Mouse (Mus musculus): ENCODE data around the gene Smg5.

The Smg5 gene

GRCm38 (mm10) chr3:88393776-88394375 lies 57.8 kb downstream of the Smg5 start:
- DNase-seq (ENCODE audit: extremely low spot score, low read depth, low spot score): no peak

- no peak for DNase-seq (ENCODE audit: extremely low spot score, low read depth, low spot score)
These were observed 59.2 kb downstream of the Smg5 start for GRCm38 (mm10) chr3:88395288-88395687.

DNA sequence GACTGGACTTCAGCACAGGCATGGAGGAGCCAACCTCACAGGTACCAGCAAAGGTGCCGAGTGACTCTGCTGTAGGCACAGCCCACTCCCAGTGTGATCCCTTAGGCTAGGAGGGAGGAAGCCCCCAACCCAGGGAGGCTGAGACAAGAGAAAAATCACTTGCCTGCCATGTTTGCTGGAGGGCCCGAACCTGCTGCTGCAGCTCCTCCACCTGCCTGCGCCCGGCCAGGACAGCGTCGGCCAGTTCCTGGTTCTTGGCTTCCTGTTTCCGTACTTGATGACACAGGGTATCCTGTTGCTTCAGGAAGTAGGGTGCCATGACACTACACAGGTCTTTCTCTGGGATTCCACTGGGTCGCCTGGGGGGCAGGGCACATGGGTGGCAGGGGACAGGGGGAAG lies 59.7 kb downstream of the Smg5 start:
- DNase-seq (ENCODE audit: extremely low spot score, low read depth, low spot score): no peak

- no peak for DNase-seq (ENCODE audit: extremely low spot score, low read depth, low spot score)
These were observed 62.6 kb downstream of the Smg5 start for GRCm38 (mm10) chr3:88398666-88399065.

GRCm38 (mm10) chr3:88403522-88404230 lies 67.6 kb downstream of the Smg5 start:
- DNase-seq (ENCODE audit: extremely low spot score, low read depth, low spot score): no peak

DNA sequence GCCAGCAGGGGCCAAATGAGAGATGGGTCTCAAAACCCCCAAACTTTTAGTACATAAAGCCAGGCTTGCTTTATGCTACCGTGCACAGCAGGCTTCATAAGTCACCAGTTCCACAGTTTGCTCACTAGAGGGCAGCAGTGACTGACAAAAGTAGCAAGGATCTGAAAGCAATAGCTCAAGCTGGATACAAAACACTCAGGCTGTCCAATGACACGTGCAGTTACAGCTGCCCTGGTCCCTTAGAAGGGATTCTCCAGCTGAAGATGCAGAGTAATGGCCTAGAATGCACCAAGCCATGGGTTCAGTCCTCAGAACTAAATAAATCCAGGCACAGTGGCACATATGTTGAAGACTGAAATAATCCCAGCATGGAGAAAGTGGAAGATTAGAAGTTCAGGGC lies 71.0 kb downstream of the Smg5 start:
- DNase-seq (ENCODE audit: extremely low spot score, low read depth, low spot score): peak; percentile 75

- DNase-seq (ENCODE audit: extremely low spot score, low read depth, low spot score): no peak
These were observed 71.5 kb downstream of the Smg5 start for GRCm38 (mm10) chr3:88407529-88407928.

DNA sequence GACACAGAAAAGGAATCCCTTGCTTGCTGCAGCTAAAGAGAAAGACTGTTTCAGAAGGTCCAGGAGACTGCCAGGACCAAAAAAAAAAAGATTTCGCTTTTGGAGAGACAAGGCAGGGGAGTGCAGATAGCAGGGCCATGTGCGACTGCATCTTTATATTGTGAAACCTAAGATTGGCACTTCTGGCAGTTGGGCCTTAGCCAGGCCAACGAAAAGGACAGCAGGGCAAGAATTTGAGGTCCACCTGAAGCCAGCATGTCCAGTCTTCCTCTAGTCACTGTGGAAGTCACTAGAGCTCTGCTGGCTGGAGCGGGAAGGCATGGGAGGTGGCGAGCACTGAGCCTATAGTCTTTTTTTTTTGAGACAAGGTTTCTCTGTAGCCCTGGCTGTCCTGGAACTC lies 72.9 kb downstream of the Smg5 start:
- no peak for DNase-seq (ENCODE audit: extremely low spot score, low read depth, low spot score)

GRCm38 (mm10) chr3:88409741-88410644 lies 73.9 kb downstream of the Smg5 start, which contains the start of gene Pmf1:
TSS of gene Pmf1 (minus strand) at chr3:88410331.
- DNase-seq (ENCODE audit: extremely low spot score, low read depth, low spot score): peak; percentile 72

DNA sequence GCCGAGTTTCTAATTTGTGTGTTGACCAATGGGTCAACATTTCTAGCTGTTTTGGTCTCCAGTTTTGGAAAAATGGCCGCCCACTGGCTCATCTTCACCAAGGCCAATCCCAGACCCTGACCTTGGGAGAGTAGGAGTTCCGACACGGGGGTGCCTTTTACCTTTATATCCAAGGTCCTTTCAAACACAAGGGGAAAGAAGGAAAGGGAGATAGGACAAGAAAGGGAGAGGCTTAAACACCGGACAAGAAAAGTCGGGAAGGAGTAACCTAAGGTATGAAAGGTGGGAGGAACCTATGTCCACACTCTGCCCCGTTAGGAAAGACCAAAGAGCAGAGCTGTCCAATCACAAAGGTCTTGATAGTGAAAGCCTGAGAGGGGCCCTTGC lies 74.6 kb downstream of the Smg5 start:
- DNase-seq (ENCODE audit: extremely low spot score, low read depth, low spot score): no peak

GRCm38 (mm10) chr3:88411681-88412080 lies 75.6 kb downstream of the Smg5 start:
- DNase-seq (ENCODE audit: extremely low spot score, low read depth, low spot score): no peak

All from hindlimb bud, embryonic 11.5 days (tissue).